Mouse (Mus musculus): ENCODE results near the gene Tmco2. TPM values are rescaled to one million over a fixed set of nuclear protein-coding genes. Genes with fewer than 3 reads are reported as not detected.

Gene Tmco2
- polyA plus RNA-seq (2014; fragmentation: Illumina TruSeq; extraction: RNeasy Lipid Tissue Mini Kit (QIAGEN cat#74804); ENCODE audit: low read depth, low replicate concordance), result not detected

GRCm38 (mm10) chr4:121109126-121109525 lies at the start of gene Tmco2:
Gene Tmco2, minus strand, starts transcription at chr4:121109226.

DNA sequence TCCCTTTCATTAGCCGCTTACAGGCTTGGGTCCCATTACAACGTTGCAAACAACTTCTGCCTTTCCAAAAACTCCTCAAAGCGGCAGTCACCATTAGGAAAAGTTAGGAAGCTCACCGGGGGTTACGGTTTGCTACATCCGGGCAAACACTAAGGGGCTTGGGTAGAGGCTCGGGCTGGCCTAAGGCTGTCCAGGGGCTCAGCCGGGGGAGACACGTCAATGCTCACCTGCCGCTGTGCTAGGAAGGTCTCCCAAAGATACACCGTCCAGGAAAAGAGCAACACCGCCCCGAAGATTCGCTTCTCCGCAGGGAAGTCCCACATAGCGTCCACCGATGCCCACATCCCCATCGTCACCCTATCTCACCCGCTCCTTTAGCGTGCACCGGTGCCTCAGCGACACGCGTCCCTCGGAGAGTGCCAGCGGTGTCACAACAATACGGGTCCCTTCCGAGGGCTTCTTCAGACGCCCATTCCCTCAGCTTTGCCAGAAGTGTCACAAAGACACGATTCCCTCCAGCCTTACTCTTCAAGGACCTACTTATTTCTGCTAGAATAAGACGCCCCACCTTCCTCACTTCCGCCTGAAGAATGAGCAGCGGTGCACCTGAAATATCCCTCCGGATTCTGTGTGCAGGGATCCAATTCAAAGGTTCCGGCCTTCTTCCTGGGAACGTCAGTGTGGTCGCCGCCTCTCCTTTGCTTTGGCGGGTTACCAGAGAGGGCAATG lies 11.2 kb downstream of the Tmco2 start, which contains the start of gene Zmpste24:
TSS of gene Zmpste24 (minus strand) at position 592 of the 729 bp plus-strand sequence.

Other genes with a start within 250 kb of the Tmco2 start
- 5.5 TPM for gene Exo5, start 184.2 kb downstream of the Tmco2 start, polyA plus RNA-seq (2014; fragmentation: Illumina TruSeq; extraction: RNeasy Lipid Tissue Mini Kit (QIAGEN cat#74804); ENCODE audit: low read depth, low replicate concordance)
- gene Zfp69, start 157.5 kb downstream of the Tmco2 start, polyA plus RNA-seq (2014; fragmentation: Illumina TruSeq; extraction: RNeasy Lipid Tissue Mini Kit (QIAGEN cat#74804); ENCODE audit: low read depth, low replicate concordance), result 0.53 TPM
- gene Smap2, start 92.0 kb downstream of the Tmco2 start, polyA plus RNA-seq (2014; fragmentation: Illumina TruSeq; extraction: RNeasy Lipid Tissue Mini Kit (QIAGEN cat#74804); ENCODE audit: low read depth, low replicate concordance), result 20.9 TPM
- gene Col9a2, start 69.8 kb downstream of the Tmco2 start, polyA plus RNA-seq (2014; fragmentation: Illumina TruSeq; extraction: RNeasy Lipid Tissue Mini Kit (QIAGEN cat#74804); ENCODE audit: low read depth, low replicate concordance), result not detected
- gene Zmpste24, start 11.0 kb downstream of the Tmco2 start, polyA plus RNA-seq (2014; fragmentation: Illumina TruSeq; extraction: RNeasy Lipid Tissue Mini Kit (QIAGEN cat#74804); ENCODE audit: low read depth, low replicate concordance), result 215 TPM
- gene Rlf, start 105.9 kb upstream of the Tmco2 start, polyA plus RNA-seq (2014; fragmentation: Illumina TruSeq; extraction: RNeasy Lipid Tissue Mini Kit (QIAGEN cat#74804); ENCODE audit: low read depth, low replicate concordance), result 22.2 TPM
- gene Gm12888, start 215.7 kb upstream of the Tmco2 start, polyA plus RNA-seq (2014; fragmentation: Illumina TruSeq; extraction: RNeasy Lipid Tissue Mini Kit (QIAGEN cat#74804); ENCODE audit: low read depth, low replicate concordance), result not detected